Mouse (Mus musculus): ENCODE measurements around the gene Hist1h3c. TPM values are rescaled to one million over a fixed set of nuclear protein-coding genes. Genes with fewer than 3 reads are reported as not detected.

The Hist1h3c gene
- polyA plus RNA-seq, 1 experiment = 24.7 TPM

Other genes with a start within 250 kb of the Hist1h3c start
- gene Hist1h4h, start 214.6 kb downstream of the Hist1h3c start, polyA plus RNA-seq (2012; rRNA removed) = 27.9 and 42.9 TPM in 2 replicates
- gene Hist1h2af, start 211.7 kb downstream of the Hist1h3c start, polyA plus RNA-seq (2012; rRNA removed) = 64.4 and 250 TPM in 2 replicates
- 30.9 and 39.2 TPM in 2 replicates for gene Hist1h3g, start 210.2 kb downstream of the Hist1h3c start, polyA plus RNA-seq (2012; rRNA removed)
- 5.2 and 6.8 TPM in 2 replicates for gene Hist1h2bh, start 202.2 kb downstream of the Hist1h3c start, polyA plus RNA-seq (2012; rRNA removed)
- gene Hist1h3f, start 201.6 kb downstream of the Hist1h3c start, polyA plus RNA-seq (2012; rRNA removed) = 5.9 and 7.1 TPM in 2 replicates
- gene Hist1h4f, start 194.0 kb downstream of the Hist1h3c start, polyA plus RNA-seq (2012; rRNA removed) = 27.0 and 31.0 TPM in 2 replicates
- gene Hist1h1d, start 192.3 kb downstream of the Hist1h3c start, polyA plus RNA-seq (2012; rRNA removed) = 0.40 and 0.43 TPM in 2 replicates
- gene Hist1h3e, start 183.2 kb downstream of the Hist1h3c start, polyA plus RNA-seq (2012; rRNA removed) = 29.4 and 30.0 TPM in 2 replicates
- 8.9 and 10.5 TPM in 2 replicates for gene Hist1h2ae, start 174.4 kb downstream of the Hist1h3c start, polyA plus RNA-seq (2012; rRNA removed)
- 29.0 and 42.0 TPM in 2 replicates for gene Hist1h2bg, start 174.2 kb downstream of the Hist1h3c start, polyA plus RNA-seq (2012; rRNA removed)
- gene Hist1h2bf, start 171.4 kb downstream of the Hist1h3c start, polyA plus RNA-seq (2012; rRNA removed) = 9.1 and 18.1 TPM in 2 replicates
- gene Hist1h2ad, start 171.2 kb downstream of the Hist1h3c start, polyA plus RNA-seq (2012; rRNA removed) = 3.6 and 7.5 TPM in 2 replicates
- gene Hist1h3d, start 169.8 kb downstream of the Hist1h3c start, polyA plus RNA-seq (2012; rRNA removed) = 9.5 and 13.9 TPM in 2 replicates
- gene Hist1h4d, start 164.0 kb downstream of the Hist1h3c start, polyA plus RNA-seq (2012; rRNA removed) = 13.6 and 13.7 TPM in 2 replicates
- gene Hist1h2be, start 124.5 kb downstream of the Hist1h3c start, polyA plus RNA-seq (2012; rRNA removed) = 1.9 and 2.5 TPM in 2 replicates
- 2.7 and 3.1 TPM in 2 replicates for gene Hist1h1e, start 123.0 kb downstream of the Hist1h3c start, polyA plus RNA-seq (2012; rRNA removed)
- 1.2 TPM in 2 replicates for gene Hist1h2ac, start 61.7 kb downstream of the Hist1h3c start, polyA plus RNA-seq (2012; rRNA removed)
- gene Hist1h2bc, start 61.4 kb downstream of the Hist1h3c start, polyA plus RNA-seq (2012; rRNA removed) = 279 and 296 TPM in 2 replicates
- gene Hist1h1t, start 49.8 kb downstream of the Hist1h3c start, polyA plus RNA-seq (2012; rRNA removed) = not detected in 2 replicates
- 16.9 and 21.6 TPM in 2 replicates for gene Hist1h4c, start 47.1 kb downstream of the Hist1h3c start, polyA plus RNA-seq (2012; rRNA removed)
- gene Hfe, start 34.7 kb downstream of the Hist1h3c start, polyA plus RNA-seq (2012; rRNA removed) = 6.3 and 7.7 TPM in 2 replicates
- gene Hist1h1c, start 6.8 kb downstream of the Hist1h3c start, polyA plus RNA-seq (2012; rRNA removed) = 50.3 and 59.2 TPM in 2 replicates
- 13.5 and 18.0 TPM in 2 replicates for gene Hist1h2bb, start 1.1 kb upstream of the Hist1h3c start, polyA plus RNA-seq (2012; rRNA removed)
- 17.4 and 19.2 TPM in 2 replicates for gene Hist1h2ab, start 5.5 kb upstream of the Hist1h3c start, polyA plus RNA-seq (2012; rRNA removed)
- 22.1 and 33.6 TPM in 2 replicates for gene Hist1h3b, start 6.7 kb upstream of the Hist1h3c start, polyA plus RNA-seq (2012; rRNA removed)
- 18.1 and 21.3 TPM in 2 replicates for gene Hist1h4b, start 11.4 kb upstream of the Hist1h3c start, polyA plus RNA-seq (2012; rRNA removed)
- 13.1 and 21.1 TPM in 2 replicates for gene Hist1h4a, start 15.6 kb upstream of the Hist1h3c start, polyA plus RNA-seq (2012; rRNA removed)
- 16.1 and 17.5 TPM in 2 replicates for gene Hist1h3a, start 16.8 kb upstream of the Hist1h3c start, polyA plus RNA-seq (2012; rRNA removed)
- 1.3 and 1.4 TPM in 2 replicates for gene Hist1h1a, start 18.1 kb upstream of the Hist1h3c start, polyA plus RNA-seq (2012; rRNA removed)
- gene Trim38, start 24.3 kb upstream of the Hist1h3c start, polyA plus RNA-seq (2012; rRNA removed) = 0.71 and 4.1 TPM in 2 replicates
- 0.07 TPM in 1 of 2 replicates, not detected in the other for gene Slc17a2, start 61.4 kb upstream of the Hist1h3c start, polyA plus RNA-seq (2012; rRNA removed)
- not detected in 2 replicates for gene Slc17a3, start 93.8 kb upstream of the Hist1h3c start, polyA plus RNA-seq (2012; rRNA removed)
- gene Slc17a1, start 122.1 kb upstream of the Hist1h3c start, polyA plus RNA-seq (2012; rRNA removed) = not detected in 2 replicates
- 29.5 and 45.4 TPM in 2 replicates for gene Slc17a4, start 169.4 kb upstream of the Hist1h3c start, polyA plus RNA-seq (2012; rRNA removed)
- gene Hist1h2ba, start 188.6 kb upstream of the Hist1h3c start, polyA plus RNA-seq (2012; rRNA removed) = not detected in 2 replicates
- not detected in 2 replicates for gene Hist1h2aa, start 188.9 kb upstream of the Hist1h3c start, polyA plus RNA-seq (2012; rRNA removed)
- 3.7 and 5.5 TPM in 2 replicates for gene Scgn, start 245.6 kb upstream of the Hist1h3c start, polyA plus RNA-seq (2012; rRNA removed)

All from large intestine, adult 2 months (tissue).